Mouse (Mus musculus) neural tube, embryonic 11.5 days (tissue): ENCODE results near the gene Cdk4. TPM values are rescaled to one million over a fixed set of nuclear protein-coding genes. Genes with fewer than 3 reads are reported as not detected.

Experiments
- ATAC-seq: fragments of 200-750 bp; cut with Nextera tagmentation; 2 replicates; pipeline ENCODE4 v1.8.0; 2017; ENCODE audit warnings: moderate number of reproducible peaks, mild to moderate bottlenecking, moderate TSS enrichment, moderate library complexity; ENCODE audit not compliant: insufficient read depth, low FRiP score, low TSS enrichment
- DNase-seq: peaks from one replicate; pipeline ENCODE4 v3.0.0-alpha.2; 2015; ENCODE audit warnings: low spot score
- H3K27ac ChIP-seq: fragments of 300-500 bp; sonication (generic); 2 replicates; pipeline ENCODE4 v1.5.1; 2014; ENCODE audit warnings: low read depth, mild to moderate bottlenecking, low read length
- H3K27me3 ChIP-seq: fragments of 300-500 bp; sonication (generic); 2 replicates; pipeline ENCODE4 v1.6.1; 2014; ENCODE audit warnings: mild to moderate bottlenecking, low read length, mixed read lengths; ENCODE audit not compliant: control insufficient read depth, insufficient read depth
- H3K36me3 ChIP-seq: fragments of 300-500 bp; sonication (generic); 2 replicates; pipeline ENCODE4 v1.6.1; 2014; ENCODE audit warnings: mild to moderate bottlenecking, low read length, moderate library complexity, mixed read lengths; ENCODE audit not compliant: control insufficient read depth, insufficient read depth
- H3K4me1 ChIP-seq: fragments of 300-500 bp; sonication (generic); 2 replicates; pipeline ENCODE4 v1.6.1; 2014; ENCODE audit warnings: low read length, mixed read lengths; ENCODE audit not compliant: control insufficient read depth, insufficient read depth
- H3K4me2 ChIP-seq: fragments of 300-500 bp; sonication (generic); 2 replicates; pipeline ENCODE4 v1.6.1; 2014; ENCODE audit warnings: low read depth, mild to moderate bottlenecking, moderate library complexity
- H3K4me3 ChIP-seq: fragments of 300-500 bp; sonication (generic); 2 replicates; pipeline ENCODE4 v1.5.1; 2014; ENCODE audit warnings: low read depth, low read length
- H3K9ac ChIP-seq: fragments of 300-500 bp; sonication (generic); 2 replicates; pipeline ENCODE4 v1.6.1; 2014; ENCODE audit warnings: mild to moderate bottlenecking, low read length
- H3K9me3 ChIP-seq: fragments of 300-500 bp; sonication (generic); 2 replicates; pipeline ENCODE4 v1.6.1; 2016; ENCODE audit warnings: low read length; ENCODE audit not compliant: control insufficient read depth
- WGBS: fragments of 180-500 bp; shearing (Covaris S2); extraction: QIAGEN DNeasy Blood & Tissue Kit; methylation state at CpG from one replicate; pipeline ENCODE4 v1.1.7; 2014; 5-methylcytosine and 5-hydroxymethylcytosine counted together
- polyA plus RNA-seq: library from polyadenylated mRNA; unstranded; fragments of >200 nt; fragmentation: Nextera tagmentation; extraction: Ambion mirVana; gene quantifications from 2 replicates; pipeline ENCODE4 v1.2.1, GENCODE M21; 2014

Cdk4 gene
- polyA plus RNA-seq, 1 experiment from 2014 or later, result 2,636 TPM

- no peak for ATAC-seq
- Histone ChIP-seq H3K9me3 (no peaks in the 10 kb centered on the region), H3K4me3 (peak overlapping the region; percentile 3; the same call in 1 of the 2 replicates), H3K4me1 (no peaks in the 10 kb centered on the region; the same call in 1 of the 2 replicates), H3K27me3 (peaks cover 36% of the 10 kb centered on the region), H3K27ac (no peak overlapping the region), H3K4me2 (no peak overlapping the region), H3K36me3 (peaks cover 3% of the 10 kb centered on the region), H3K9ac (no peak overlapping the region)
- no peak for DNase-seq
- 2% methylated on average over 29 of the region's 29 CpGs for whole genome bisulfite sequencing
Observed at GRCm38 (mm10) chr10:127049395-127050118, 13.8 kb upstream of the Cdk4 start.

DNA sequence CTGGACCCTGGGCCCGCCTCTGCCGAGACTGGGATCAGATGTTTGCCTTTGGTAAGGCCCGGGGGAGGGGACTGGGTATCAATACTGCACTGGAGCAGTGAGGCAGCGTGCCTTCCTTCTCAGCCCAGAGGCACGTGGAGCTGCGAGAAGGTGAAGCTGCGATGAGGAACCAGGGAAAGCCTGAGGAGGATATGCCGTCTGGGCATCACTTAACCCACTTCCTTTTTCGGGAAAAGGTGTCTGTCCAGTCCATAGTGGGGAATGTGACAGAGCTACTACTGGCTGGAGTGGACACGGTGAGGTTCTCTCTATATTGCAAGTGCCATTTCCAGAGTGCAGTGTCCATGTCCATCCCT lies 13.2 kb upstream of the Cdk4 start:
- Histone ChIP-seq H3K27me3 (peaks cover 36% of the 10 kb centered on the region), H3K27ac (no peak overlapping the region), H3K9me3 (no peaks in the 10 kb centered on the region), H3K9ac (no peak overlapping the region), H3K4me1 (no peaks in the 10 kb centered on the region; the same call in 1 of the 2 replicates), H3K4me2 (no peak overlapping the region), H3K36me3 (no peaks in the 10 kb centered on the region), H3K4me3 (no peak overlapping the region)
- 20% methylated on average over 10 of the region's 10 CpGs for WGBS
- DNase-seq (no peak), ATAC-seq (no peak)

GRCm38 (mm10) chr10:127054646-127055045 lies 8.7 kb upstream of the Cdk4 start:
- DNase-seq (no peak), ATAC-seq (no peak)
- no peak overlapping the region for H3K27ac ChIP-seq
- no peak overlapping the region for H3K4me3 ChIP-seq
- H3K36me3 ChIP-seq, result 0 out of 2 replicates have a peak, but pooled peaks cover 2% of the 10 kb centered on the region
- no peaks in the 10 kb centered on the region for H3K9me3 ChIP-seq
- no peak overlapping the region for H3K4me2 ChIP-seq
- H3K9ac ChIP-seq, result no peak overlapping the region
- H3K4me1 ChIP-seq, result peaks cover 6% of the 10 kb centered on the region
- H3K27me3 ChIP-seq, result peaks cover 15% of the 10 kb centered on the region
- WGBS, result 66% methylated on average over 4 of the region's 4 CpGs

DNA sequence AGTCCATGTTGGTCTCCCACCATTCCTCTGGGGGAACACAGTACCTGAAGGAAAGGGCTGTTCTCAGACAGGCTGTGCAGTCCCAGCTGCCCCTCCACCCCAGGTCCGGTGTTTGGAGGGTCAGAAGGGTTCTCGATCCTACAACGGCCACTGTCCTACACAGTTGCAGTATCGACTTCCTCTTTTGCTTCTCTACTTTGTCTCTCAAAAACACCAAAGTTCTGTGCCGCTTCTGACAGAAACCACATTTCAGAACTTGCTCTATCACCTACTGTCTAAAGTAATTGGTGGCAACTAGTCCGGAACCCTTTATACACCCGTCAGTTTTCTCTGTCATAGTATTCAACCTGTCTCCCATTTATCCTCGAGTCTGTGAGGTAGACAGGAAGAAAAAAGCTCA lies 7.9 kb upstream of the Cdk4 start:
- no peak overlapping the region for H3K9ac ChIP-seq
- 92% methylated on average over 8 of the region's 8 CpGs for WGBS

GRCm38 (mm10) chr10:127056490-127056889 lies 6.8 kb upstream of the Cdk4 start:
- 87% methylated on average over 19 of the region's 20 CpGs for WGBS
- H3K36me3 ChIP-seq, result 0 out of 2 replicates have a peak, but pooled peaks cover 2% of the 10 kb centered on the region
- H3K4me1 ChIP-seq, result peaks cover 10% of the 10 kb centered on the region
- H3K9ac ChIP-seq, result no peak overlapping the region
- H3K4me3 ChIP-seq, result no peak overlapping the region
- no peaks in the 10 kb centered on the region for H3K9me3 ChIP-seq
- no peak overlapping the region for H3K27ac ChIP-seq
- H3K27me3 ChIP-seq, result peaks cover 7% of the 10 kb centered on the region
- no peak for DNase-seq
- no peak overlapping the region for H3K4me2 ChIP-seq
- no peak for ATAC-seq

More for the DNA sequence above, 7.9 kb upstream of the Cdk4 start:
- Histone ChIP-seq H3K4me3 (no peak overlapping the region), H3K4me1 (peaks cover 6% of the 10 kb centered on the region), H3K4me2 (no peak overlapping the region), H3K36me3 (0 out of 2 replicates have a peak, but pooled peaks cover 2% of the 10 kb centered on the region), H3K9me3 (no peaks in the 10 kb centered on the region), H3K27me3 (peaks cover 10% of the 10 kb centered on the region), H3K27ac (no peak overlapping the region)
- DNase-seq (no peak), ATAC-seq (no peak)

GRCm38 (mm10) chr10:127058161-127058560 lies 5.2 kb upstream of the Cdk4 start:
- peaks cover 12% of the 10 kb centered on the region for H3K4me1 ChIP-seq
- peak overlapping the region; percentile 92 for H3K4me3 ChIP-seq
- H3K27me3 ChIP-seq, result peaks cover 6% of the 10 kb centered on the region; the same call in 1 of the 2 replicates
- DNase-seq, result peak; percentile 81
- H3K9me3 ChIP-seq, result no peaks in the 10 kb centered on the region
- 0 out of 2 replicates have a peak, but pooled peaks cover 2% of the 10 kb centered on the region for H3K36me3 ChIP-seq
- H3K27ac ChIP-seq, result no peak overlapping the region
- peak overlapping the region; percentile 97 for H3K4me2 ChIP-seq
- WGBS, result 1% methylated on average over 9 of the region's 9 CpGs
- peak; percentile 11; the same call in 1 of the 2 replicates for ATAC-seq
- H3K9ac ChIP-seq, result peak overlapping the region; percentile 86; the same call in 1 of the 2 replicates

- Histone ChIP-seq H3K27me3 (peaks cover 6% of the 10 kb centered on the region; the same call in 1 of the 2 replicates), H3K4me2 (peak overlapping the region; percentile 97), H3K4me3 (peak overlapping the region; percentile 92), H3K27ac (no peak overlapping the region), H3K9me3 (no peaks in the 10 kb centered on the region), H3K36me3 (0 out of 2 replicates have a peak, but pooled peaks cover 2% of the 10 kb centered on the region), H3K4me1 (peaks cover 12% of the 10 kb centered on the region), H3K9ac (peak overlapping the region; percentile 86; the same call in 1 of the 2 replicates)
- WGBS, result 7% methylated on average over 8 of the region's 8 CpGs
- no peak for ATAC-seq
- DNase-seq, result no peak
Observed at GRCm38 (mm10) chr10:127058708-127059107, 4.6 kb upstream of the Cdk4 start.

- 0 out of 2 replicates have a peak, but pooled peaks have one; percentile 1 for ATAC-seq
- Histone ChIP-seq H3K27me3 (peaks cover 6% of the 10 kb centered on the region; the same call in 1 of the 2 replicates), H3K9me3 (no peaks in the 10 kb centered on the region), H3K27ac (peak overlapping the region; percentile 90), H3K4me1 (peaks cover 12% of the 10 kb centered on the region), H3K9ac (peak overlapping the region; percentile 86), H3K36me3 (0 out of 2 replicates have a peak, but pooled peaks cover 2% of the 10 kb centered on the region), H3K4me3 (peak overlapping the region; percentile 92), H3K4me2 (peak overlapping the region; percentile 97)
- under 1% methylated on average over 54 of the region's 92 CpGs for WGBS
- peak; percentile 55 for DNase-seq
Observed at GRCm38 (mm10) chr10:127059174-127059967, 4.0 kb upstream of the Cdk4 start.
